Mouse (Mus musculus) central nervous system, embryonic 18 days (tissue): ENCODE measurements around the gene Itgbl1. TPM values are rescaled to one million over a fixed set of nuclear protein-coding genes. Genes with fewer than 3 reads are reported as not detected.

Source experiments
- polyA plus RNA-seq: library from polyadenylated mRNA; depleted of rRNA; stranded (reverse); fragments of >200 nt; gene quantifications from 2 replicates; pipeline ENCODE4 v1.2.3, GENCODE M21; 2012; rRNA removed

The Itgbl1 gene
- polyA plus RNA-seq, result 1.8 and 2.0 TPM in 2 replicates

DNA sequence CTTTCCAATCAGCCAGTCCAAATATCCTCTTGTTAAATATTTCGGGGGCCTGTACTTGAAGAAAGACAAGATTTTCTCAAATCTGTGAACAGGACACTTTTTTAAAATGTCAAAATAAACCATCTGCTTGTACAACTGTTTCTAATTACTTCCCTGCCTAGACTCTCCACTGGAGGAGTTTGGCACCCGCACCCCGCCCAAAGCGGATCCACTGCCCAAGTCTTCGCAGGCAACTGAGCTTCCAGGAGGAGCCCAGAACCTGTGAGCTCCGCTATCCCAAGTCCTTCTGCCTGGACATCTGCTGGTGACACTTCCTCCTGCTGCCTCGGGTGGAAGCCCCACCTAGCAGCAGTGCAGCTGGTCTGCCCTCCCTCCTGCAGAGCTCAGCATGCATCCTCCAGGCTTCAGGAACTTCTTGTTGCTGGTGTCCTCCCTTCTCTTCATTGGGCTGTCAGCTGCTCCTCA lies at the start of gene Itgbl1:
Gene Itgbl1 (plus strand): TSS at position 51 of the 465 bp plus-strand sequence.

DNA sequence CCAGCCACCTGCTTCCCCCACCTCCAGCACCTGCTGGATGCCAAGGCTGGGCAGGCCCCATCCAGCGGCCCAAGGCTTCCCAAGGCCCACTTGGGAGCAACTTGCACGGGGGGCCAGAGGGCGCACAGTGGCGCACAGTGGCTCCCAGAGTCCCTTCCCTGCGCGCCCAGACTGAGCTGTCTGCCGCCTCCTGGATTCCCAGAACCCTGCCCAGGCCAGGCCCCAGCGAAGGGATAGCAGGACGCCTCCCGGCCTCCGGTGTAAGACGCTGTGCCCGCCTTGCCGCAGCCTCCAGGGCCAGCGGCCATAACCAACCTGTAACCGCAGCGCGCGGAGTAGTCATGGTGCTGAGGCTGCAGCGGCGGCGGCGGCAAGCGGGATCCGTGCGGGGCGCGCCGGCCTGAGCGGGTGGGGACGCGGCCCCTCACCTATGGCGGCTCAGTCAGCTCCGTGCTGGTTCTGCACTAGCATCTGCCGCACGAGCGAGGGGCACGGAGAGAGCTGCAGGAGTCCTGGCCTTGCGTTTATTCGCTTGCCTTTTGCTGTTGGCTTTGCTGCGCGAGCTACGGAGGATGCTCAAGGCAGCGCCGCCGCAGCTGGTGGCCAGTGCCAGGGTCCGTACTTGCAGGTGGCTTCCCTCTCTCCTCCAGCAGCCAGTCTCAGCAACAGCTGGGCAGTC lies 33.1 kb upstream of the Itgbl1 start, which contains the start of gene Nalcn:
Gene Nalcn (minus strand): TSS at position 644 of the 679 bp plus-strand sequence.

Other genes with a start within 250 kb of the Itgbl1 start
- 19.0 and 20.9 TPM in 2 replicates for gene Nalcn, start 32.8 kb upstream of the Itgbl1 start, polyA plus RNA-seq